Mouse (Mus musculus): Measurements from ENCODE around the gene Fbxw8.

The Fbxw8 gene

DNA sequence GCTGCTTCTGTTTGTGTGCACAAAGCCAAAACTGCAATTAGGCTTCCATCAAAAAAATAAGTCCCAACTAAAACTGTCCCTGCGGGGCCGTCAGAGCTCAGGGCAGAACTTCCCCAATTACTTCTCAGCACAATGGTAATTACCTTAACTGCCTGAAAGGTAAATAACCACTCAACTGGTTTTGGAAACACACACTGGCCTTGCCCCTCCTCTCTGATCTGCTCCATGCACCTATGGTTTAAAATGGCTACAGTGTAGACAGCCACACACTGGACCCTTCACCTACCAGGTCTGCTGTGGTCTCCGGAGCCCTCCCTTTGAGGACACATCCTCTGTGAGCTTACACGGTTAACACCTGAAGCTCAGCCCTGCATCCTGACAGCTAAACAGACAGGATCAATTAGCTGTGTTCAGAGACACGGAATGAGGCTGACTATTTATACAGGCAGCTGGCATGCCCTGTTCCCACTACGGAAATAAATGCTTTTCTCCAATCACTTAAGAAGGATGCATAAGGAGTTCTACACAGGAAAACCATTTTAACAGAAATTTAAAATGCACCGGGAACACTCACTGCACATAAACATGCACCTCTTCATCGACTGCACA lies 55.3 kb downstream of the Fbxw8 start:
- DNase-seq: no peak

DNA sequence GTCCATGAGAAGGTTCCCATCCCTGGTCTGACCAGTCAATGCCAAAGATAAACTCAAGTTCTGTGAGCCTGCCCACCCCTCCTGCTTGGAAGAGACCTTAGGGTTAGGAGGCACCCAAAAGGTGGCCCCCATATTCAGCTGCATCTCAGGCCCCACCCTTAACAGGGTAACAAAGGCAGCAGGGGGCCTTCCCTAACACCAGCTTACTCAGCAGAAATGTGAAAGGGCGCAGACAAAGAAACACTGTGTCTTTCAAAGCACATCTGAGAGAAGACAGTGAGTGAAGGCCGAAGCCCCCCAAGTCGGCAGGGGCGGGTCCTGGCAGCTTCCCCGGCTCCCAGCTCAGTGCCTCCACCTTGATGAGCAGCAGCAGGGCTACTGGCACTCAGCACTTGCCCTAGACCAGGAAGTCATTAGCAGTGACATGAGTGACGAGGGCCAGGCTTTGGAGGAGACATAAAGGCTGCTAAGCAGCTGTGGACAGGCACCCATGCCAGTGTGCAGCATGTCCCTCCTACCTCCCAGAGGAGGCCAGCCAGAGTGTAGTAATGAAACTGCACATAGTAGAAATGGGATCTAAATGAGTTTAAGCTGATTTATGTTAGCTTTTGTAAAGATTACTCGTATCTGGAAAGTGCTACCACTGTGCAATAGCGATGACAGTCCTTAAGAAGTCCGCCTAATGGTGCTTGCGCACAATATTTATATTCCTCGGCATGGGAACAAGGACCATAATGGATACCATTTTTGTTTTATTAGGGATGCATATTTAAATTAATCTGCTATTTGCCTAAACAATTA lies 56.0 kb downstream of the Fbxw8 start:
- no peak for DNase-seq

DNA sequence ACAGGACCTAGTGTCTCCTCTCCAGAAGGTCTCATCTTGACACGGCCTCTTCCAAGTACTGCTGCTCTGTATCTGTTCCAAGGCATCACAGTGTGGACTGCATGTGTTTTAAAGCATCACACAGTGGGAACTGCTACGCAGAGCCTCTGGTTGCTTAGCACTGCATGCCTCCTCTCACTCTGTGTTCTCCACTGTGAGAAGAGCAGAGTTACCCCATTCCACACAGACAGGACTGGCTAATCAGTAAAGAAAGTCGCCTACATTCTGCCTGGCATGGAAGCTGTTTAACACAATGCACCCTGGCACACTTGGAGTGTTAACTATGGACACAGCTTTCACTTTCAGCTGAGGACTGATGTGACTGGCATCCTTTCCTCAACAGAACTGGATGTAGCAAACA lies 58.9 kb downstream of the Fbxw8 start:
- DNase-seq: no peak

DNA sequence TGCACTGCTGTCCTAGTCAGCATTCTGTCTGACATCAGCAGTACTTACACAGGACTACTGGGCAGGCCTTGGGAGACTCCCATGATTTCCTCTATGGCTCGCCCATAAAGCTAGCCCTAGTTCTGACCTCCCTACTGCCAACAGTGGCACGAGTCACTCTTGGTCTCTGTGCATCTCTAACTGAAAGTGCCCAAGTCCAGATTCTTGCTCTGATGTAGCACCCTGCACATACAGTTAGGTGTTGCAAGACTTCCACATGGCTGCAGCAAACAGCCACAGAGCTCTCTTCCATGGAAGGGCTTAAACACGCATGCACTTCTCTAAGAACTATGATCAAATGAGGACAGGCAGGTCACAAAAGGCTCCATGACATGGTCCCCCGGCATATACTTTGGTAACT lies 59.4 kb downstream of the Fbxw8 start:
- no peak for DNase-seq

DNA sequence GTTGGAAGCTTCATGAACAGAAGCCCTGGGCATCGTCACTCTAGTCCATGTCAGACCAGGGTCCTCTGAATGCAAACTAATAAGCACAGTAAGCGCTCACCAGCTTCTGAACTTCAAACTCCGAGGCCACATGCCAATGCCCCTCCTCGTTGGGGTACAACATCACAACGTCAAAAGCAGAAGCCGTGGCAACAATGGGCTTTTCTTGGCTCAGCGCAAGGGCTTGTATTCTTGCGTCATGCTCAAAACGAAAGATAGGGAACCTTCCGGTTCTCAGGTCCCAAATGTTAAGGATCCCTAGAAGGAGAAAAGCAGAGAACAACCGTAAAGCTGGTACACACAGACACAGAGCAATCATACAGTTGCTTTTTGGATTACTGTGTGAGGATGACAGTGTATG lies 59.8 kb downstream of the Fbxw8 start:
- DNase-seq: no peak

DNA sequence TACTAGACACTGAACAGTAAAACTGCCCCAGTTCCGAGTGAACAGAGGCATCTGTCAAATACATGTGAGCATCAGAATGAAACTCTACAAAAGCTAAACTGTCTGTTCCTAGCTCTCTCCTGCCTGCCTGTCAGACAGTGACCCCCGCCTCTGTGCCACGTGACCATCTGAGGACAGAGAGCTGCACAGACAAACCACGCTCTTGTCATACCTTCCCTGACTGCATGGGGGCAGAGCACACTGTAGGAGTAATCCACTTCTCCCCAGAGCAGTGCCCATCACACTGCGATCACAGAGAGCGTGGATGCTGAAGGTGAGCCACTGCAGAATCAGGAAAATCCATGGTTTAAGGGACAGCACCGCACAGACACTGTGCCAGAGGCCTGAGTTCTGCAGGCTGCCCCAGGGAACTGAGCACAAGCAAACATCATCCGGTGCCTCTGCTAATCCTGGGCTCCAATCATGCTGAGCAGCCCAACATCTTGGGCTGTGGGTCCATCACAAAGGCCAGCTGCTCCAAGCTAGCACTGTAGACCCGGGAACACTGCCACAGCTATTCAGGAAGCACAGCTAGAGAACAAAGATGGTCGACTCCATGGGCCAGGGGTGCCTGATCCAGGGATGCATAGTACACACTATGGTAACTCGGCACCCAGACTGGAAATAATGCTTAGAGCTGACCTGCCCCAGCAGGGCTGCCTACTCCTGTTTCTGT lies 61.8 kb downstream of the Fbxw8 start:
- no peak for DNase-seq

DNA sequence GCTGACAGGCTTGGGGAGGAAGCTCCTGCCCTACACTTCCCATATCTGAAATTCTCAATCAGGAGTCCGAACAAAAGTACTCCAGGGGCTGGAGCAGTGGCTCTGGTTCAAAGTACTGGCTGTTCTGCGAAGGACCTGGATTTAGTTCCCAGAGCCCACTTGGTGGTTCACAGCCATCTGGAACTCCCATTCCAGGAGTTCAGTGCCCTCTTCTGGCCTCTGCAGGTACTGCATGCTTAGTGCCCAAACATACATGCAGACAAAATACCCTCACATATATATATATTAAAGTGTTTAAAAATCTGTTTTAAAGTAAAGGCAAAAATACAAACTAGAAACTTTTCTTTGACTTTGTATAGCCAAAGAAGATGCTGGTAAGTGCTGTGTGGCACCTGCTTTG lies 64.4 kb downstream of the Fbxw8 start:
- no peak for DNase-seq

DNA sequence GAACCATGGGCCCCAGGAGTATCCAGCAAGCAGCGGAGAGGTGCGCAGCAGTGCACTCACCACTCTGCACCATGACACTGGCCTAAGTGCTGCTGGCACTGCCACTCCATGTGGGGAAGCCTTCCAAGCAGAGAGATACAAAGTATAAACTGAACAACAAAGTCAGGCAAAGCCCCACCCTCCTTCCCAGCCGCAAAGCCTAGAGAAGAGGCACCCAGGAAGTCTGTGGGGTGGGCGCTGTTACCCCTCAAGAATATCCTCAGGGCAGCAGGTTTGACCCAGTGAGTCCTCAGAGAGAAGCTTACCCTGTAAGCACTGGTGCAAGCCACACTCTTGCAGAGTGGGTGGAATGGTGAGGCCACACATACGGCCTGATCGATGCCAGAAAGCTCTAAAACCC lies 65.2 kb downstream of the Fbxw8 start:
- DNase-seq: no peak

DNA sequence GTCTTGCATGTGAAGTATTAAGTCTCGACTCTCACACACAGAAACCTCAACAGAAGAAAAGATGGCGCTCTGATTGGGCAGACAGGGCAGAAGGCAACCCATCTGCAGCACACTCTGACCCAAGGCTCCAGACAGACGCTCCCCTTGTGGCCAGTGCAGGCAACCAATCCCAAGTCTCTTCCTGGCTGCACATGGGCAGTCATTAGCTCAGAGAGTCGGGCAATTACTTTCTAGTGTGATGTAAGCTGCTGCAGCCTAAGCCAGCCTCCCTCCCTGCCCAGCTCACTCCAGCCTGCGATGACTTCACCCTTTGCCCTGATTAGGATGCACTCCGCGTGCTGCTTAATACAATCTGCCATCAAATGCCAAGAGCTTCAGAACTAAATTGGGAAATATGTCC lies 66.2 kb downstream of the Fbxw8 start:
- DNase-seq: peak; percentile 14

DNA sequence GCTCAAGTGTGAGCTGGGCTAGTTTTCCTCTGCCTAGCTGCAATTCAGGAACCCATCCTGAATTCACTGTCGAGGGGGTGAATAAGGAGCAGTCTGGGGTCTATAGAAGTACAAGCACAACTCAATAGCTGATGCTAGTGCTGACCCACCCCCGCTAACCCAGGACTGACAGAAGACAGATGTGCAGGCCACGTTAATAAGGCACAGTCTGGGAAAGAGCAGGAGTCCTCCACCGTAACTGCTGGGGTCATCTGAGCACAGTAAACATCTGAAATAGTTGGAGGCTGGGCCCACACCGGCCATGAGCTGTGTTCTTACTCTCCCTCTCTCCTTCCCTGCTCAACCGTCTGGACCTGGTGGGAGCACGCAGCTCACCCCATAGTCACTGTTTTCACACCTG lies 68.3 kb downstream of the Fbxw8 start:
- no peak for DNase-seq

DNA sequence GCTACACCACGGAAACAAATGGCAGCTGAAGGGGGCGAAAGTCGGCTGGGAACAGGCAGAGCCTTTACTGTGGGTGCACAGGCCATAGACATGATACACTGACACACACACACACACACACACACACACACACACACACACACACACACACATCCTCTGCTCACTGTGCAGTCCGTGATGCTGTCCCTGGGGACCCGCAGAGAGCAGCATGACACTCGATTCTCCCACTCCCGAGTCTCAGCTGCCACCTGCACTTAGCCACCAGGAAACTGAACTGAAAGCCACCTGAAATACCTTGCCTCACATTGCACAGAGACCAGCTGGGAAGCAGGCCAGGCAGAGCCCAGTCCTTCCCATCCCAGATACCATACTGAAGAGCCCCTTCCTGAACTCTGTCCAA lies 70.0 kb downstream of the Fbxw8 start:
- DNase-seq: no peak

DNA sequence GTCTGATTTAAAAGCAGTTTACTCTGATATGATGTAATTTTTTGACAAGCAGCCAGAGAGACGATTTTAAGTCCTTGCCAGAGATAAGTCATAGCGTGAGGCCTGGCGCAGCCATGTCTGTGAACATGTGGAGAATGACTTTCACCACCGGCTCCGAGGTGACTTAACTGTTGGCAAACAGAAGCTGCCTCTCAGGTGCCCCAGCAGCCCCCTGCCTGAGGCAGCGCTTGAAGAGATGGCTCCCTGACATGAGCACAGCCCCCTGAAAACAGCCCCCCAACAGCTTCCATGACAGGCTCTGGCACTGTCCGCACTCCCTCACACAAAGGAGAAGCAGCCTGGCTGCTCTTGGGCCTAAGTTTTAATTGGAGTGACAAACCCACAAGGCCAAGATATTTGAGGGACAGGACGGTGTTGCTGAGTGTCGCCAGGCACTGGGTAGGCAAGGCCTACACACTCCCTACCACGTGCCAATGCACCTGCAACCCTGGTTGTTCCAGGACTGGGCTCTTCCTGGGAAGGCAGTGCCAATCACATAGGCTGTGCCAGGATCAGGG lies 71.0 kb downstream of the Fbxw8 start:
- DNase-seq: no peak

DNA sequence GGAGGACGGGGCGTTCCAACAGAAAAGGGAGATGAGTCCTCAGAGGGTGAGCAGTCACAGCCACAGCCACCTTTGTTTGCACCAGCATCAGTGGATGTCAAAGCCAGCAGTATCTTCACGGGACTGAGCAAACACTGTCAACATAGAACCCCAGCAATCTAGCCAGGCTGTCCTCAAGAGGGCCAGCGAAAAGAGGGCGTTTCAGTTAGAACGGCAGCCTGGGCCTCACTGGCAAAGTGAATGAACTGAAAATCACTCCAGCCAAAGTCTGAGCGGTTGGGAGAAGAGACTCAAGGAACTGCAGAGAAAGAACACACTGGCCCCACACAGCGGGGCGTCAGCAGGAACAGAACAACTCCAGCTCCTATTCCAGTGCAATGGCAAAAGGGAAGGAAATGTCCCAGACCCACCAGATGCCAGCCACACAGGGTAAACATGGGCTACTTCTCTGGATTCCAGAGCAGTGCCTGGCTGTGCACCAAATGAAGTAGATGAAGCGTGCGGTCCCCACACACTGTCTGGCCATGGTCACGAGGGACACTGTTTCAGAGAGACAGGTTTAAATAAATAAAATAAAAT lies 72.1 kb downstream of the Fbxw8 start:
- no peak for DNase-seq

DNA sequence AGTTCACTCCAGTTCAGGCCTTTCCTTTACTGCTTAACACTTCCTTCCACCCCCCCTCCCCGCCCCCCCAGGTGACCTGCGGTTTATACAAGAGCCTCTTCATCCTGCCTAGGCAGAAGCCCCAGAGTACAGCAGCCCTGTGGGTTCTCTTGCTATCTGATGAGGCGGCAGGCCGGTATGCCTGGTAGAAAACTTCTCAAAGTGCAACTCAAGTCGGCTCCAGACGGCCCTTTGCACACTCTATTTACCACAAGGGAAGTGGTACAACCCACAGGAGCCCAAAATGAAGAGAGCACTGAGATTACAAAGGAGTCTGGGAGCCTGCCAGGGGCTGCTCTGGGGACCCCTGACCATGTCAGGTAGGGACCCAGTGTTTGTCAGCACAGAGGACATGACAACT lies 73.3 kb downstream of the Fbxw8 start:
- no peak for DNase-seq

DNA sequence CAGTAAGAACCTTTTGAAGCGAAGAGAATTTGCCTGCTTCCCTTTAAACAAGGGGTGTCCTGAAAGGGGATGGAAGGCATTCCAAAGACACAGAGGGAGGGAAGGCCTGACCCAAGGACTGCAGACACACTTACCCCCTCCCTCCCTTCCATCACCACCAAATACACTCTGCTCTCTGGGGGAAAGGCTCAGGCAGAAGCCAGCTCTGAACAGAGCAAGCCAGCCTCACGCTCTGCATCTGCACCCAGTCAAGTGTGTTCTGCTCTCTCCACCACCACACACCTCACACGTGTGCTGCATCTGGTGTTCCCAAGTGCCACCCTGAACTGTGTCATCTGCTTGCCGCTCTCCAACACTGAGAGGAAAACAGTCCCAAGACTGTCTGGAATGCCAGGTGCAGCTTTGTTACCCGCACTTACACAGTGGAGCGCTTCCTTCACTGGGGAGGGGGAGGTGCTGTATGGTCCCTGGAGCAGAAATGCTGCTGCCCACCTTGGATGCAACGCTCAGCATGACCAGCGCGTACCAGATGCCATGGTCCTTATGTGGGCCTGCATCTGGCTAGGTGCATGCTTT lies 73.8 kb downstream of the Fbxw8 start:
- DNase-seq: no peak

DNA sequence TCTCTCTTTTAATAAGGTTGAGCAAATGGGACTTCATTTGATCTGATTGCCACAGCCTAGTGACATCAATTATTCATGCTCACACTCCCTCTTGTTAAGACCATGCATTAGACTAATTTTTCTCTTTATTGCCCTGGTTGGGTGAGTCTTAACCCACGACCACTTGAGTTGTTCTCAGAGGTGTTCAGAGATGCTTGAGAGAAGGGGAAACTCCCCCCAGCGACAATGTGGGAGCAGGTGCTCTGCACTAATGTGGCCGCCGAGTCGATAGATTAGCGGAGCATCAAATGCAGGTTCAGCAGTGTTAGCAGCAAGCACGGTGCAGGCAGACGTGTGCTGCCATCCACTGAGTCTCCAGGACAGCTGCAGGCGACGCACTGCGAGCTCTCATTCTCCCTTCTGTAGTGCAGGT lies 75.4 kb downstream of the Fbxw8 start:
- DNase-seq: no peak

DNA sequence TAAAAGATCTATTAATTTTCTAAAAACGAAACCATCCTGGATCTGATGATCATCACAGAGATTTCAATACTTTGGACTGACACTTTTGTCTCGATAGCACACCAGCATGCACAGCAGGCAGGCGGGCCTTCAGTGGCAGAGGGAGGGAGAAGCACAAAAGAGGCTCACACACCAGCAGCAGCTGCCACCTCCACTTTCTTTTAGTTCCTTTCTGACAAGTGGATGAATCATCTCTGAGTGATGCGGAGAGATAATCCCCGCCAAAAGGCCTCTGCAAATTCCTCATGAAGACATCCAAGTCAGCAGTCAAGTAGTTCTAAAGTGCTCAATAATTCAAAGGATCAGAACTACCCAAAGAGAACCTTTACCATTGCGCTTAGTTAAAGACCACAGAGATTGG lies 75.9 kb downstream of the Fbxw8 start:
- no peak for DNase-seq

DNA sequence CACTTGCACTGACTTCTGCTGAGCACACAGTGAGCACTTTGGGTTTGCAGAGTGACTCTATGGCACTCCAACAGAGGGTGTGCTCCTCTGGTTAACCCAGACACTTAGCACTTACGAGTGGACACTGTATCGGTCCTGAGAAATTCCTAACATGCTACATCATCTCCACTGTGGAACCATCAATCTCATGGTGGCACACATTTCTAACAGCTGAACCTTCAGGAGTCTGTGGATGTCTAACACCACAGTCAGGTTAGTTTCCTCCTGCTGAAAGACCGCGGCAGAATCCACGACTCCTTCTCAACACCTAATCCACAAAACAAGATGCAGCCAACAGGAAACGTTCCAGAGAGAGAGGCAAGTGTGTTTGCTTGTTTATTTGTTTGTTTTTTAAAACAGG lies 76.7 kb downstream of the Fbxw8 start:
- no peak for DNase-seq

DNA sequence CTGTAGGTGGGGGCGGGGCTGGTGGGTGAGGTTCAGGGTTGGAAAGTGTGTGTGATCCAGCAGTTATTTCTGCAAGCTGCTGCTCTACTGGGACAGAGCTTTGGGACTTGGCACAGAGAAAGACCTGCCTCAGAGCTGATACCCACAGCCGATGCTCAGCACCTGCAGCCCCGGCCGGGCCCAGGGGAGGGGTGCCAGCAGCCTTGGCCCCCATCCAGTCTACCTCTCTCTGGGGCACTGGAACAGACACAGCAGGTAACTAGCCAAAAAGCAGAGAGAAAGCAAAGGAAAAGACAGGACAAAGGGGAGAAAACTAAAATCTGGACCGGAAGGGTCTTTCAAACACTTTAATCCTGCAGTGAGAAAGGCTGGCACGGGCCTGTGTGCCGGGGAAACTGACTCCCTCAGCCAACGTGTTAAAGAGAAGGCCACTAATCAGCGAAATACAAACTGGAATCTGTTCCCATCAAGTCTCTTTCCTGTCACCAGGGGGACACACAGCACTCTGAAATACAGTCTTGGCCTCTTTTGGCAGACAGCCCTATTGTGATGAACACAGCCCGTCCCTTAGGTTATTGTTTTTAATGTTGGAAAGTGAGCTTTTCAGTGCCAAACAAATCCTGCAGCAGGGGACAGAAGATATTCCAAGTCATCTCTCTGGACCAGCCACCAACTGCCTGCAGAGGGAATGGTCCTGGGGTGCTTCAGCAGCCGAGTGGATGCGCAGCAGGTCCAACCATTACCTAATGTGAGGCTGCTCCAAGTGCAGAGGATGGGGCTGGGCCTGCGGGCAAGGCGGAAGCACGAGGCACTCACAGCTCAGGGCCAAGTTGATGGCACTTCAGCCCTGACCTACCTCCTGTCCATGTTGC lies 78.3 kb downstream of the Fbxw8 start:
- DNase-seq: no peak

DNA sequence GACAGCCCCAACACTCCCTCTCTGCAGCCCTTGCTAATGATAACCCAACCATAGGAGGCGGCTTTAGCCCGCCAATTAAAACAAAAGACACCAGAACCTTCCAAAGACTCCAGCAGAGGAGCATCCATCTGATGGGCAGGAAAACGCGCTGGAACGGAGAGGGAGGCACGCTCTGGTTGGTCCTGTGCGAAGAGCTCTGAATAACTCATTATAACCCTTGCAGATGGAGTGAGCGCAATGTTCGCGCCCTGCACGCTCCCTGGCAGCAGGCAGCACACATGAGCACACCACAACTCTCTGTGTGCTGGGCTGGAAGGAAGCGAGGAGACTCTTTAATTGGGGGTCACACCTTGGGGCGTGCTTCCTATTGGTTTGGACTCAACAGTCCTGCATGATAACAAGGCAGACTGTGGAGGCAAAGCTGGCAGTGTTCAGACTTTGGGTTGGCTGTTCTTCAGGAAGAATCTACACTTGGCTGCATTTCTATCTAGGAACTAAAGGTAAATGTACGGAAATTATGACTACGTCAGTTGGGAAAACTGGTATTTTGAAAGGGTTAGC lies 82.0 kb downstream of the Fbxw8 start:
- no peak for DNase-seq

DNA sequence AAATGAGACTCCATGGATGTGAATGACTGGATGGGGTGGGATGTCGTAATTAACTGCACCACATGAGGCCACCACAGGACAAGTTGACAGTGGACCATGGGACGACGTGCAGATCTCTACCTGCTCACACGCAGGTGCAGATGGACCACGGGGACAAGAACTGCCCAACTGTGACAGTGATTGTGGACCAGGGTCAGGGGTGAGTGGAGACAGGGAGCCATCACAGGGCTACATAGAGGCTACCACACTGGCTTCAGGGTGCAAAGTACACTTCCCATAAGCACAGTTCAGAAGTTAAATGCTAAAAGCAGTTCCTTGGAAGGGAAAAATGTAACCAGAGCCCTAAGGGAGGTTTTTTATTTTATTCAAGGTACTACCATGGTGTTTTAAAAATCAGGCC lies 83.5 kb downstream of the Fbxw8 start:
- DNase-seq: peak; percentile 60

DNA sequence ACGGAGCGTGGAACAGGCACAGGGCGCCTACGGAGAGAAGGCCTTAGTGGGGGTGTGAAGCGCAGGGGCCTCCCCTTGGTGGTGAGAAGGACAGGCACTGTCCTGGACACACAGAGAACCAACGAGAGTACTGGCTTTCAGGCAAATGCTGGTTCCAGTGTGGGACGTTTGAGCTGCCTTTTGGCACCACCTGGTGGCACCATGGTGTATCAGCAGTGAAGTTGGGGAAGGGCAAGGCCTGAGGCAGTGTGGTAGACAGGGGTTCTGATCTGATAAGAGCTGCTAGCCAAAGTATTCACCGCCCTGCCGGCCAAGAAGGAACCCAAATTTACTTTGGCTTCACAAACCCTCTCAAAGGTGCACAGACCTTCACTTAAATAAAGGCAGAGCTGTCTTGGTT lies 85.9 kb downstream of the Fbxw8 start:
- peak; percentile 68 for DNase-seq

Data from kidney, adult 11 months (tissue).